Mouse (Mus musculus) spleen, adult 2 months (tissue): ENCODE data around the gene Ecm2. TPM values are rescaled to one million over a fixed set of nuclear protein-coding genes. Genes with fewer than 3 reads are reported as not detected.

ENCODE experiments used
- DNase-seq, 2 experiments: peaks; one replicate each; pipeline versions ENCODE4 v3.0.0 to v3.0.0-alpha.2; 2012 to 2021; ENCODE audit warnings: low spot score in 2 of 2, low read depth in 1 of 2
- H3K27ac ChIP-seq: fragments of 200-500 bp; 2 replicates; pipeline ENCODE4 v1.5.1; 2012; ENCODE audit warnings: low read length, inconsistent platforms; ENCODE audit not compliant: insufficient read depth
- H3K27me3 ChIP-seq: fragments of 200-500 bp; 2 replicates; pipeline ENCODE4 v1.6.1; 2012; ENCODE audit warnings: mild to moderate bottlenecking, moderate library complexity, low read length, inconsistent platforms; ENCODE audit not compliant: control insufficient read depth, insufficient read depth
- H3K36me3 ChIP-seq: fragments of 200-500 bp; 2 replicates; pipeline ENCODE4 v1.6.1; 2012; ENCODE audit warnings: mild to moderate bottlenecking, low read length, inconsistent platforms; ENCODE audit not compliant: control insufficient read depth, insufficient read depth
- H3K4me1 ChIP-seq: fragments of 200-500 bp; 2 replicates; pipeline ENCODE4 v1.6.1; 2011; ENCODE audit warnings: inconsistent platforms; ENCODE audit not compliant: control insufficient read depth, insufficient read depth, insufficient read length
- H3K4me3 ChIP-seq: fragments of 200-500 bp; 2 replicates; pipeline ENCODE4 v1.5.1; 2011; ENCODE audit warnings: mild to moderate bottlenecking, inconsistent platforms; ENCODE audit not compliant: insufficient read depth, insufficient read length; ENCODE audit errors: extremely low read depth
- CTCF ChIP-seq: fragments of 200-500 bp; IDR thresholded peaks from 2 replicates; pipeline ENCODE4 v1.5.1; 2011; ENCODE audit warnings: mild to moderate bottlenecking, inconsistent platforms; ENCODE audit not compliant: insufficient read depth, insufficient read length, insufficient replicate concordance; ENCODE audit errors: extremely low read depth
- POLR2A ChIP-seq: fragments of 200-500 bp; IDR thresholded peaks from 2 replicates; pipeline ENCODE4 v1.6.1; 2011; ENCODE audit warnings: low read depth, low read length, inconsistent platforms
- WGBS: fragments of 180-500 bp; shearing (Covaris S2); methylation state at CpG from one replicate; pipeline ENCODE4 v1.1.7; 2018; 5-methylcytosine and 5-hydroxymethylcytosine counted together
- polyA plus RNA-seq: library from polyadenylated mRNA; depleted of rRNA; stranded (reverse); fragments of >200 nt; gene quantifications from 2 replicates; pipeline ENCODE4 v1.2.3, GENCODE M21; 2012; rRNA removed

The Ecm2 gene
- 0.11 and 0.14 TPM in 2 replicates for polyA plus RNA-seq

- no peaks in the 10 kb centered on the region for H3K4me1 ChIP-seq
- DNase-seq, result no peak
- no peaks in the 10 kb centered on the region for H3K36me3 ChIP-seq
- no peaks in the 10 kb centered on the region for H3K27me3 ChIP-seq
- 43% methylated on average over 4 of the region's 4 CpGs for WGBS
- no peak within 1 kb of the TSS for H3K27ac ChIP-seq
- TF ChIP-seq CTCF (no peak), POLR2A (no peak)
- H3K4me3 ChIP-seq, result no peak within 1 kb of the TSS; the same call in 1 of the 2 replicates
Measured at GRCm38 (mm10) chr13:49504510-49504909, at the start of gene Ecm2. TSS of gene Ecm2 (plus strand) at chr13:49504810.

- H3K27ac ChIP-seq, result no peak overlapping the region
- no peak overlapping the region for H3K4me3 ChIP-seq
- no peaks in the 10 kb centered on the region for H3K27me3 ChIP-seq
- no peak for DNase-seq
- no peaks in the 10 kb centered on the region for H3K4me1 ChIP-seq
- peaks cover 13% of the 10 kb centered on the region for H3K36me3 ChIP-seq
- 92% methylated on average over 4 of the region's 4 CpGs for WGBS
- TF ChIP-seq POLR2A (no peak), CTCF (no peak)
Measured at GRCm38 (mm10) chr13:49460276-49460675, 44.3 kb upstream of the Ecm2 start.

GRCm38 (mm10) chr13:49460692-49461414 is 43.8 kb upstream of the Ecm2 start:
- Histone ChIP-seq H3K4me3 (no peak overlapping the region), H3K4me1 (no peaks in the 10 kb centered on the region), H3K36me3 (peaks cover 13% of the 10 kb centered on the region), H3K27me3 (no peaks in the 10 kb centered on the region), H3K27ac (no peak overlapping the region)
- 90% methylated on average over 5 of the region's 5 CpGs for WGBS
- no peak for DNase-seq
- TF ChIP-seq POLR2A (no peak), CTCF (no peak)

GRCm38 (mm10) chr13:49461458-49462132 is 43.0 kb upstream of the Ecm2 start:
- H3K27me3 ChIP-seq, result no peaks in the 10 kb centered on the region
- DNase-seq, result no peak
- peaks cover 13% of the 10 kb centered on the region for H3K36me3 ChIP-seq
- H3K4me1 ChIP-seq, result no peaks in the 10 kb centered on the region
- TF ChIP-seq POLR2A (no peak), CTCF (no peak)
- WGBS, result 94% methylated on average over 15 of the region's 15 CpGs
- H3K27ac ChIP-seq, result no peak overlapping the region
- H3K4me3 ChIP-seq, result no peak overlapping the region

DNA sequence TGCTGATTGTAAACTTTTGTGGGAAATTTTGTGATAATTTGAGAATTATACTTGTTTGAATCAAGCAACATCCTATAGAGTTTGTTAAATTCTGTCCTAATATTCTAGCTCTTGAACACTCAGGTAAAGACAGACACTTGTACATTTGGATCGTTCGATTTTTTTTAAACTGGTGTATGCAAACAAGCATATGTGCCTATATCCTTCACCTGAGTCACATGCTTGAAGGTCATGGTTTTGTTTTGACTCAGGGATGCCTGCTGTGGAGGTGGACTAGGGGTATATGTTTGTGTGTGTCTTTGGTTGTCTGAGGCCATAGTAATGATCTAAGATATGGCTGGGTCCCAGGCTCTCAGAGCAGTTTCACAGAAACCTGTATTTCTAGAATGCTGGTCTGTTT is 41.7 kb upstream of the Ecm2 start:
- H3K27ac ChIP-seq, result no peak overlapping the region
- H3K4me3 ChIP-seq, result no peak overlapping the region
- TF ChIP-seq CTCF (no peak), POLR2A (no peak)
- 90% methylated on average over 2 of the region's 2 CpGs for WGBS
- H3K36me3 ChIP-seq, result peaks cover 12% of the 10 kb centered on the region
- no peaks in the 10 kb centered on the region for H3K27me3 ChIP-seq
- H3K4me1 ChIP-seq, result no peaks in the 10 kb centered on the region
- no peak for DNase-seq

- Histone ChIP-seq H3K27me3 (no peaks in the 10 kb centered on the region), H3K4me3 (no peak overlapping the region), H3K27ac (no peak overlapping the region), H3K36me3 (peaks cover 10% of the 10 kb centered on the region), H3K4me1 (no peaks in the 10 kb centered on the region)
- TF ChIP-seq POLR2A, result no peak
- no peak for TF ChIP-seq CTCF
- WGBS, result 88% methylated on average over 4 of the region's 4 CpGs
- no peak for DNase-seq
Measured at GRCm38 (mm10) chr13:49465875-49466274, 38.7 kb upstream of the Ecm2 start.
